Mouse (Mus musculus): ENCODE measurements around the gene Slit1. TPM values are rescaled to one million over a fixed set of nuclear protein-coding genes. Genes with fewer than 3 reads are reported as not detected.

Slit1 gene
- polyA plus RNA-seq, 1 experiment from 2014 or later: 0.97 TPM

GRCm38 (mm10) chr19:41634999-41635398 is 108.5 kb downstream of the Slit1 start:
- H3K27ac ChIP-seq (ENCODE audit: low read length): no peak overlapping the region
- H3K36me3 ChIP-seq (ENCODE audit: control insufficient read depth, insufficient read depth, low read length): no peaks in the 10 kb centered on the region
- no peaks in the 10 kb centered on the region for H3K4me1 ChIP-seq (ENCODE audit: control insufficient read depth, insufficient read depth, low read length)
- no peak overlapping the region for H3K9ac ChIP-seq (ENCODE audit: low read length)
- H3K4me3 ChIP-seq (replicated peaks; ENCODE audit: low read length): no peak overlapping the region
- no peak overlapping the region for H3K4me2 ChIP-seq (ENCODE audit: low read depth, low read length)
- no peaks in the 10 kb centered on the region for H3K9me3 ChIP-seq (replicated peaks; ENCODE audit: control insufficient read depth, low read length)
- 74% methylated on average over 6 of the region's 6 CpGs for WGBS
- H3K27me3 ChIP-seq (ENCODE audit: control insufficient read depth, insufficient read depth, low read length): no peaks in the 10 kb centered on the region
- no peak for ATAC-seq (ENCODE audit: insufficient read depth, low FRiP score)

- no peak overlapping the region for H3K4me3 ChIP-seq (replicated peaks; ENCODE audit: low read length)
- no peak overlapping the region for H3K27ac ChIP-seq (ENCODE audit: low read length)
- H3K9me3 ChIP-seq (replicated peaks; ENCODE audit: control insufficient read depth, low read length): no peaks in the 10 kb centered on the region
- no peak overlapping the region for H3K9ac ChIP-seq (ENCODE audit: low read length)
- no peaks in the 10 kb centered on the region for H3K36me3 ChIP-seq (ENCODE audit: control insufficient read depth, insufficient read depth, low read length)
- ATAC-seq (ENCODE audit: insufficient read depth, low FRiP score): no peak
- H3K4me1 ChIP-seq (ENCODE audit: control insufficient read depth, insufficient read depth, low read length): no peaks in the 10 kb centered on the region
- no peaks in the 10 kb centered on the region for H3K27me3 ChIP-seq (ENCODE audit: control insufficient read depth, insufficient read depth, low read length)
- WGBS: 79% methylated on average over 10 of the region's 10 CpGs
- H3K4me2 ChIP-seq (ENCODE audit: low read depth, low read length): no peak overlapping the region
Measured at GRCm38 (mm10) chr19:41634099-41634498, 109.4 kb downstream of the Slit1 start.

GRCm38 (mm10) chr19:41629532-41629931 is 113.9 kb downstream of the Slit1 start:
- no peak; the same call in 1 of the 2 replicates for ATAC-seq (ENCODE audit: insufficient read depth, low FRiP score)
- no peak overlapping the region for H3K9ac ChIP-seq (ENCODE audit: low read length)
- H3K4me2 ChIP-seq (ENCODE audit: low read depth, low read length): no peak overlapping the region
- WGBS: 53% methylated on average over 5 of the region's 5 CpGs
- no peaks in the 10 kb centered on the region for H3K36me3 ChIP-seq (ENCODE audit: control insufficient read depth, insufficient read depth, low read length)
- no peaks in the 10 kb centered on the region for H3K9me3 ChIP-seq (replicated peaks; ENCODE audit: control insufficient read depth, low read length)
- no peak overlapping the region for H3K4me3 ChIP-seq (replicated peaks; ENCODE audit: low read length)
- no peaks in the 10 kb centered on the region for H3K4me1 ChIP-seq (ENCODE audit: control insufficient read depth, insufficient read depth, low read length)
- no peaks in the 10 kb centered on the region for H3K27me3 ChIP-seq (ENCODE audit: control insufficient read depth, insufficient read depth, low read length)
- no peak overlapping the region for H3K27ac ChIP-seq (ENCODE audit: low read length)

- H3K36me3 ChIP-seq (ENCODE audit: control insufficient read depth, insufficient read depth, low read length): no peaks in the 10 kb centered on the region
- H3K4me2 ChIP-seq (ENCODE audit: low read depth, low read length): no peak overlapping the region
- 74% methylated on average over 11 of the region's 11 CpGs for whole genome bisulfite sequencing
- H3K9ac ChIP-seq (ENCODE audit: low read length): no peak overlapping the region
- no peak overlapping the region for H3K27ac ChIP-seq (ENCODE audit: low read length)
- no peak overlapping the region for H3K4me3 ChIP-seq (replicated peaks; ENCODE audit: low read length)
- no peak for ATAC-seq (ENCODE audit: insufficient read depth, low FRiP score)
- no peaks in the 10 kb centered on the region for H3K4me1 ChIP-seq (ENCODE audit: control insufficient read depth, insufficient read depth, low read length)
- no peaks in the 10 kb centered on the region for H3K27me3 ChIP-seq (ENCODE audit: control insufficient read depth, insufficient read depth, low read length)
- H3K9me3 ChIP-seq (replicated peaks; ENCODE audit: control insufficient read depth, low read length): no peaks in the 10 kb centered on the region
Measured at GRCm38 (mm10) chr19:41628970-41629369, 114.5 kb downstream of the Slit1 start.

GRCm38 (mm10) chr19:41620366-41621092 is 122.9 kb downstream of the Slit1 start:
- 69% methylated on average over 14 of the region's 14 CpGs for WGBS
- Histone ChIP-seq H3K27ac (ENCODE audit: low read length) (no peak overlapping the region), H3K4me1 (ENCODE audit: control insufficient read depth, insufficient read depth, low read length) (no peaks in the 10 kb centered on the region), H3K36me3 (ENCODE audit: control insufficient read depth, insufficient read depth, low read length) (no peaks in the 10 kb centered on the region), H3K27me3 (ENCODE audit: control insufficient read depth, insufficient read depth, low read length) (no peaks in the 10 kb centered on the region), H3K4me3 (replicated peaks; ENCODE audit: low read length) (no peak overlapping the region), H3K9ac (ENCODE audit: low read length) (no peak overlapping the region), H3K9me3 (replicated peaks; ENCODE audit: control insufficient read depth, low read length) (no peaks in the 10 kb centered on the region), H3K4me2 (ENCODE audit: low read depth, low read length) (no peak overlapping the region)
- ATAC-seq (ENCODE audit: insufficient read depth, low FRiP score): no peak

- no peaks in the 10 kb centered on the region for H3K27me3 ChIP-seq (ENCODE audit: control insufficient read depth, insufficient read depth, low read length)
- H3K36me3 ChIP-seq (ENCODE audit: control insufficient read depth, insufficient read depth, low read length): no peaks in the 10 kb centered on the region
- H3K4me1 ChIP-seq (ENCODE audit: control insufficient read depth, insufficient read depth, low read length): no peaks in the 10 kb centered on the region
- 65% methylated on average over 19 of the region's 19 CpGs for WGBS
- no peak overlapping the region for H3K4me3 ChIP-seq (replicated peaks; ENCODE audit: low read length)
- no peak overlapping the region for H3K4me2 ChIP-seq (ENCODE audit: low read depth, low read length)
- ATAC-seq (ENCODE audit: insufficient read depth, low FRiP score): no peak
- no peak overlapping the region for H3K27ac ChIP-seq (ENCODE audit: low read length)
- H3K9ac ChIP-seq (ENCODE audit: low read length): no peak overlapping the region
- no peaks in the 10 kb centered on the region for H3K9me3 ChIP-seq (replicated peaks; ENCODE audit: control insufficient read depth, low read length)
Measured at GRCm38 (mm10) chr19:41618771-41619385, 124.6 kb downstream of the Slit1 start.

- Histone ChIP-seq H3K9me3 (replicated peaks; ENCODE audit: control insufficient read depth, low read length) (no peaks in the 10 kb centered on the region), H3K4me2 (ENCODE audit: low read depth, low read length) (no peak overlapping the region), H3K36me3 (ENCODE audit: control insufficient read depth, insufficient read depth, low read length) (no peaks in the 10 kb centered on the region), H3K27ac (ENCODE audit: low read length) (no peak overlapping the region), H3K9ac (ENCODE audit: low read length) (no peak overlapping the region), H3K4me1 (ENCODE audit: control insufficient read depth, insufficient read depth, low read length) (no peaks in the 10 kb centered on the region), H3K4me3 (replicated peaks; ENCODE audit: low read length) (no peak overlapping the region), H3K27me3 (ENCODE audit: control insufficient read depth, insufficient read depth, low read length) (no peaks in the 10 kb centered on the region)
- WGBS: 55% methylated on average over 6 of the region's 6 CpGs
- ATAC-seq (ENCODE audit: insufficient read depth, low FRiP score): no peak
Measured at GRCm38 (mm10) chr19:41618153-41618657, 125.3 kb downstream of the Slit1 start.

GRCm38 (mm10) chr19:41617102-41617501 is 126.4 kb downstream of the Slit1 start:
- 79% methylated on average over 13 of the region's 13 CpGs for WGBS
- no peak for ATAC-seq (ENCODE audit: insufficient read depth, low FRiP score)

GRCm38 (mm10) chr19:41616274-41616673 is 127.2 kb downstream of the Slit1 start:
- ATAC-seq (ENCODE audit: insufficient read depth, low FRiP score): no peak
- Histone ChIP-seq H3K36me3 (ENCODE audit: control insufficient read depth, insufficient read depth, low read length) (no peaks in the 10 kb centered on the region), H3K4me1 (ENCODE audit: control insufficient read depth, insufficient read depth, low read length) (no peaks in the 10 kb centered on the region), H3K9me3 (replicated peaks; ENCODE audit: control insufficient read depth, low read length) (no peaks in the 10 kb centered on the region), H3K9ac (ENCODE audit: low read length) (no peak overlapping the region), H3K4me2 (ENCODE audit: low read depth, low read length) (no peak overlapping the region), H3K4me3 (replicated peaks; ENCODE audit: low read length) (no peak overlapping the region), H3K27ac (ENCODE audit: low read length) (no peak overlapping the region), H3K27me3 (ENCODE audit: control insufficient read depth, insufficient read depth, low read length) (no peaks in the 10 kb centered on the region)
- WGBS: 83% methylated on average over 6 of the region's 6 CpGs

More at GRCm38 (mm10) chr19:41617102-41617501, 126.4 kb downstream of the Slit1 start:
- Histone ChIP-seq H3K9ac (ENCODE audit: low read length) (no peak overlapping the region), H3K27ac (ENCODE audit: low read length) (no peak overlapping the region), H3K36me3 (ENCODE audit: control insufficient read depth, insufficient read depth, low read length) (no peaks in the 10 kb centered on the region), H3K9me3 (replicated peaks; ENCODE audit: control insufficient read depth, low read length) (no peaks in the 10 kb centered on the region), H3K4me3 (replicated peaks; ENCODE audit: low read length) (no peak overlapping the region), H3K27me3 (ENCODE audit: control insufficient read depth, insufficient read depth, low read length) (no peaks in the 10 kb centered on the region), H3K4me1 (ENCODE audit: control insufficient read depth, insufficient read depth, low read length) (no peaks in the 10 kb centered on the region), H3K4me2 (ENCODE audit: low read depth, low read length) (no peak overlapping the region)
